Mouse (Mus musculus) cerebellum, adult 2 months (tissue): ENCODE data around the gene Fam155a.

Experiments
- CTCF ChIP-seq: fragments of 200-500 bp; IDR thresholded peaks from 2 replicates; pipeline ENCODE4 v1.5.1; 2011; ENCODE audit warnings: low read depth, mild to moderate bottlenecking, control low read depth, low read length, moderate library complexity, borderline replicate concordance; ENCODE audit not compliant: insufficient read depth
- POLR2A ChIP-seq: fragments of 200-500 bp; IDR thresholded peaks from 2 replicates; pipeline ENCODE4 v1.6.1; 2011; ENCODE audit warnings: low read length, control low read depth, borderline replicate concordance; ENCODE audit not compliant: insufficient read depth

DNA sequence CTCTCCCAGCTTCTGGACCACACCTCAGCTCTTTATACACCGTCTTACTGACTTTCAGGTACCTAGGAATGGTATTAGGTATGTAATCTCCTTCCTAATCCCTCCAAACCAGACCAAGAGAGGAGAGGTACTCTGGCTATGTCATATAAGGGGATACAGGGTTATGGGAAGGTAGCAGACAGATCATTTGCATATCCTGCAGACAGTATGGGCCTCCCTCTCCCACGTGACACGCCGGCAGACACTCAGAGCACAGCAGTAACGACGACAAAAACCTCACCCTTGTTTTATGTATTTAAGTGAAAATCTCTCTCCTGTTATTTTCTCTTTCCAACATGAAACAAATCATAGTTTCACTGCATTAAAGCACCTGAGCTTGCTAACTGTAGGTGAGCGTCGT, 496.8 kb downstream of the Fam155a start:
- TF ChIP-seq CTCF (no peak), POLR2A (no peak)
